Mouse (Mus musculus): ENCODE measurements around the gene Naa16.

DNA sequence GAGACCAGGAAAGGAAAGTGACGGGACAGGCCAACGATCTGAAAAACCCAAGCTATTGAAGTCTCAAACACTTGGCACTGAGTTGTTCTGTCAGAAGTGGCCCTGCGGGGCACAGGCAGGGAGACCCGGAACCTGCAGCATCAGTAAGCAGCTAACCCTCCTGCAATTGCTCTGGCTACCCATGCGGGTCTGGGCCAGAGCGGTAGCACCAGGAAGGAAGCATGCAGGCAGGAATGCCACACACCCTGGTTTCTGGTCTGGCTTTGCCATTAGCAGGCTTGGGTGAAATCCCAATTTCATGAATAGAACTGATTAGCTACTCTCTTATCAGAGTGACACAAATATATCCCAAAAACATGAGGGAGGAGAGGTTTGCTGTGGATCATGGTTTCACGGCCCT lies 58.6 kb downstream of the Naa16 start:
- TF ChIP-seq POLR2A (IDR thresholded peaks at IDR 0.05; ENCODE audit: extremely low read depth, insufficient read depth, low read length) (no peak), CTCF (IDR thresholded peaks at IDR 0.05; ENCODE audit: low read depth, low read length) (no peak)

Measured in liver, adult 2 months (tissue).